Mouse (Mus musculus): ENCODE results near the gene Epdr1.

DNA sequence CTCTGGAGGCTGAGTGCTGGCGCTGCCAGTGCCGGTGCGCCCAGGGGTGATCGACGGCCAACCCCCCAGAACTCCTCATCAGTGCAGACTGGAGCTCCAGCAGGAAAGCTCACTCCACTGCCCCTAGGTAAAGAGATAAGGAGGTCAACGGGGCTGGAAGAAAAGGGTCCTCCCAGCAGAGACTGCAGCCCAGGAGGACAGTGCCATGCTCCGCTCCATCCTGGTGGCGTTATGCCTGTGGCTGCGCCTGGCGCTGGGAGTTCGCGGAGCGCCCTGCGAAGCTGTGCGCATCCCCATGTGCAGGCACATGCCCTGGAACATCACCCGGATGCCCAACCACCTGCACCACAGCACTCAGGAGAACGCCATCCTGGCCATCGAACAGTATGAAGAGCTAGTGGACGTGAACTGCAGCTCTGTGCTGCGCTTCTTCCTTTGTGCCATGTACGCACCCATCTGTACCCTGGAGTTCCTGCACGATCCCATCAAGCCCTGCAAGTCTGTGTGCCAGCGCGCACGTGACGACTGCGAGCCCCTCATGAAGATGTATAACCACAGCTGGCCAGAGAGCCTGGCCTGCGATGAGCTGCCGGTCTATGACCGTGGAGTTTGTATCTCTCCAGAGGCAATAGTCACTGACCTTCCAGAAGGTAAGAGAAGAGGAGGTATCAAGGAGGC, 3.6 kb upstream of the Epdr1 start:
- TF ChIP-seq CTCF (IDR thresholded peaks at IDR 0.05; ENCODE audit: low read depth) (no peak), EP300 (IDR thresholded peaks at IDR 0.05; ENCODE audit: low read depth) (no peak)
